Mouse (Mus musculus): ENCODE data around the gene Reg3a. TPM values are rescaled to one million over a fixed set of nuclear protein-coding genes. Genes with fewer than 3 reads are reported as not detected.
"Not testable (repeated sequence)": the region's sequence is repeated elsewhere in the genome, so short reads cannot be mapped to it uniquely, and the experiment has no call there.

Reg3a gene
- polyA plus RNA-seq, 1 experiment from 2014 or later = not detected

- no peak for DNase-seq (ENCODE audit: low spot score)
- no peak within 1 kb of the TSS for H3K9ac ChIP-seq (replicated peaks; ENCODE audit: low read depth)
- TF ChIP-seq EP300 (IDR thresholded peaks at IDR 0.05) = no peak
- TF ChIP-seq CTCF (IDR thresholded peaks at IDR 0.05) = no peak
- H3K9me3 ChIP-seq (ENCODE audit: low read length) = no peaks in the 10 kb centered on the region
- WGBS = 59% methylated on average over 2 of the region's 2 CpGs
- no peaks in the 10 kb centered on the region for H3K4me1 ChIP-seq (ENCODE audit: insufficient read depth, low read depth, low read length)
- no peak for ATAC-seq
- H3K4me2 ChIP-seq (replicated peaks; ENCODE audit: low read depth, low read length) = no peak within 1 kb of the TSS
- H3K4me3 ChIP-seq (ENCODE audit: low read depth, low read length) = no peak within 1 kb of the TSS
- no peaks in the 10 kb centered on the region for H3K36me3 ChIP-seq (ENCODE audit: insufficient read depth, low read length)
- no peak within 1 kb of the TSS for H3K27ac ChIP-seq (ENCODE audit: low read length)
- H3K27me3 ChIP-seq (replicated peaks; ENCODE audit: insufficient read depth, low read length) = no peaks in the 10 kb centered on the region
Observed at GRCm38 (mm10) chr6:78378765-78379164, 1.7 kb upstream of the Reg3a start, which contains the start of gene Reg3d. Reg3d (minus strand) TSS chr6:78378865.

- Histone ChIP-seq H3K27me3 (replicated peaks; ENCODE audit: insufficient read depth, low read length) (no peaks in the 10 kb centered on the region), H3K27ac (ENCODE audit: low read length) (no peak overlapping the region), H3K9ac (replicated peaks; ENCODE audit: low read depth) (no peak overlapping the region), H3K4me3 (ENCODE audit: low read depth, low read length) (no peak overlapping the region), H3K4me1 (ENCODE audit: insufficient read depth, low read depth, low read length) (no peaks in the 10 kb centered on the region), H3K4me2 (replicated peaks; ENCODE audit: low read depth, low read length) (no peak overlapping the region), H3K36me3 (ENCODE audit: insufficient read depth, low read length) (no peaks in the 10 kb centered on the region), H3K9me3 (ENCODE audit: low read length) (no peaks in the 10 kb centered on the region)
- ATAC-seq (no peak), DNase-seq (ENCODE audit: low spot score) (no peak)
- 71% methylated on average over 3 of the region's 3 CpGs for WGBS
- no peak for TF ChIP-seq EP300 (IDR thresholded peaks at IDR 0.05)
Observed at GRCm38 (mm10) chr6:78385609-78386008, 5.1 kb downstream of the Reg3a start.

DNA sequence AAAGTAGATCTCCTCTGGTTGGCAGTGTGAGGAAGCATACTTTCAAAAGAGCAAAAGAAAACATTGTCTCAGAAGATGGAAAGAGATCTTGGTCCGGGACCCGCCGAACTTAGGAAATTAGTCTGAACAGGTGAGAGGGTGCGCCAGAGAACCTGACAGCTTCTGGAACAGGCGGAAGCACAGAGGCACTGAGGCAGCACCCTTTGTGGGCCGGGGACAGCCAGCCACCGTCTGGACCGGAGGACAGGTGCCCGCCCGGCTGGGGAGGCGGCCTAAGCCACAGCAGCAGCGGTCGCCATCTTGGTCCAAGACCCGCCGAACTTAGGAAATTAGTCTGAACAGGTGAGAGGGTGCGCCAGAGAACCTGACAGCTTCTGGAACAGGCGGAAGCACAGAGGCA is 14.8 kb downstream of the Reg3a start, which contains the start of gene Reg2:
Gene Reg2 (plus strand): TSS at position 301 of the 400 bp plus-strand sequence.
- H3K27me3 ChIP-seq (replicated peaks; ENCODE audit: insufficient read depth, low read length); ATAC-seq; H3K9me3 ChIP-seq (ENCODE audit: low read length); H3K4me2 ChIP-seq (replicated peaks; ENCODE audit: low read depth, low read length); DNase-seq (ENCODE audit: low spot score); H3K36me3 ChIP-seq (ENCODE audit: insufficient read depth, low read length); H3K4me3 ChIP-seq (ENCODE audit: low read depth, low read length); H3K4me1 ChIP-seq (ENCODE audit: insufficient read depth, low read depth, low read length); H3K27ac ChIP-seq (ENCODE audit: low read length); H3K9ac ChIP-seq (replicated peaks; ENCODE audit: low read depth): not testable (repeated sequence)
- 92% methylated on average over 3 of the region's 17 CpGs for WGBS

DNA sequence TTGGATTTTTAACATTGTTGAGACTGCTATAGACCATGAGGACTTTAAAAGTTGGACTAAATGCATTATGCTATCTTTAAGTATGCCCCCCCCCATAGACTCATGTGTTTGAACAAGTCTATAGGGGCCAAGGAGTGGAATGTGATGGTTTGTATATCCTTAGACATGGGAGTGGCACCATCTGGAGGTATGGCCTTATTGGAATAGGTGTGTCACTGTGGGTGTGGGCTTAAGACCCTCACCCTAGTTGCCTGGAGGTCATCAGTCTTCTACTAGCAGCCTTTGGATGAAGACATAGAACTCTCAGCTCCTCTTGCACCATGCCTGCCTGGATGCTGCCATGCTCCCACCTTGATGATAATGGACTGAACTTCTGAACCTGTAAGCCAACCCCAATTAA is 41.9 kb downstream of the Reg3a start, which contains the start of gene Reg1:
Gene Reg1 (plus strand): TSS at position 301 of the 400 bp plus-strand sequence.
- H3K27ac ChIP-seq (ENCODE audit: low read length); DNase-seq (ENCODE audit: low spot score); H3K4me2 ChIP-seq (replicated peaks; ENCODE audit: low read depth, low read length); H3K4me3 ChIP-seq (ENCODE audit: low read depth, low read length); H3K36me3 ChIP-seq (ENCODE audit: insufficient read depth, low read length); ATAC-seq; H3K9me3 ChIP-seq (ENCODE audit: low read length); H3K27me3 ChIP-seq (replicated peaks; ENCODE audit: insufficient read depth, low read length); H3K9ac ChIP-seq (replicated peaks; ENCODE audit: low read depth); H3K4me1 ChIP-seq (ENCODE audit: insufficient read depth, low read depth, low read length): not testable (repeated sequence)

DNA sequence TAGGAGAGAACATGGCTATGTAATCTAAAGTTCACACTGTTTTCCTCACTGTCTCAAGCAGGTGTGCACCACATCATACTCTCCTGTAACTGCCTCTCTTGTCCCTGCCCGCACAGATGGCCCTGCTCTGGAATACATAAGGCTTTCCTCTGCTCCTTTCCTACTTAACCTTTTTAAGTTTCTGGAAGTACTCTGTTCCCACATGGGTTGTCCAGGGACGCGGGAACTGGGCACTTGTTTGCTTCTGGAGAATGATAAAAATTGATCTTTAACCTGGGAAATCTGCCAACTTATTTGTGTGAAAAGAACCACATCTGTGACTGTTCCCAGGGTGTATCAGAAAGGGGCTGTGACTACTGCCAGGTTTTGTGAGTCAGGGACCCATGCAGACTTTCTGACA is 45.0 kb downstream of the Reg3a start:
- Histone ChIP-seq H3K9ac (replicated peaks; ENCODE audit: low read depth) (no peak overlapping the region), H3K27ac (ENCODE audit: low read length) (no peak overlapping the region), H3K4me1 (ENCODE audit: insufficient read depth, low read depth, low read length) (no peaks in the 10 kb centered on the region), H3K4me3 (ENCODE audit: low read depth, low read length) (no peak overlapping the region), H3K27me3 (replicated peaks; ENCODE audit: insufficient read depth, low read length) (no peaks in the 10 kb centered on the region), H3K36me3 (ENCODE audit: insufficient read depth, low read length) (no peaks in the 10 kb centered on the region), H3K9me3 (ENCODE audit: low read length) (no peaks in the 10 kb centered on the region), H3K4me2 (replicated peaks; ENCODE audit: low read depth, low read length) (no peak overlapping the region)
- TF ChIP-seq CTCF (IDR thresholded peaks at IDR 0.05) (no peak), EP300 (IDR thresholded peaks at IDR 0.05) (no peak)
- DNase-seq (ENCODE audit: low spot score) (no peak), ATAC-seq (no peak)
- WGBS = 61% methylated on average over 3 of the region's 3 CpGs

Other genes with a start within 250 kb of the Reg3a start
- gene Reg3b, start 10.1 kb upstream of the Reg3a start, polyA plus RNA-seq (2015; fragmentation: Nextera tagmentation; extraction: Ambion mirVana) = not detected in 2 replicates
- gene Reg3d, start 1.8 kb upstream of the Reg3a start, polyA plus RNA-seq (2015; fragmentation: Nextera tagmentation; extraction: Ambion mirVana) = not detected in 2 replicates
- not detected in 2 replicates for gene Reg2, start 14.9 kb downstream of the Reg3a start, polyA plus RNA-seq (2015; fragmentation: Nextera tagmentation; extraction: Ambion mirVana)
- not detected in 2 replicates for gene Reg1, start 42.0 kb downstream of the Reg3a start, polyA plus RNA-seq (2015; fragmentation: Nextera tagmentation; extraction: Ambion mirVana)
- gene Reg3g, start 88.2 kb downstream of the Reg3a start, polyA plus RNA-seq (2015; fragmentation: Nextera tagmentation; extraction: Ambion mirVana) = 87.0 and 97.4 TPM in 2 replicates